Mouse (Mus musculus) limb, embryonic 12.5 days (tissue): ENCODE data around the gene Gal3st2b. TPM values are rescaled to one million over a fixed set of nuclear protein-coding genes. Genes with fewer than 3 reads are reported as not detected.
"Not testable (repeated sequence)": the region's sequence is repeated elsewhere in the genome, so short reads cannot be mapped to it uniquely, and the experiment has no call there.

ENCODE experiments used
- ATAC-seq: fragments of 200-750 bp; cut with Nextera tagmentation; 2 replicates; pipeline ENCODE4 v1.8.0; 2017; ENCODE audit warnings: low read depth, moderate TSS enrichment; ENCODE audit not compliant: insufficient number of reproducible peaks, insufficient read depth, low FRiP score, low TSS enrichment
- H3K27ac ChIP-seq: fragments of 300-500 bp; sonication (generic); 2 replicates; pipeline ENCODE4 v1.5.1; 2016; ENCODE audit warnings: mild to moderate bottlenecking, moderate library complexity
- H3K27me3 ChIP-seq: fragments of 300-500 bp; sonication (generic); 2 replicates; pipeline ENCODE4 v1.6.1; 2016; ENCODE audit warnings: mild to moderate bottlenecking, moderate library complexity
- H3K36me3 ChIP-seq: fragments of 300-500 bp; sonication (generic); 2 replicates; pipeline ENCODE4 v1.6.1; 2016; ENCODE audit warnings: mild to moderate bottlenecking, moderate library complexity
- H3K4me1 ChIP-seq: fragments of 300-500 bp; sonication (generic); replicated peaks from 2 replicates; pipeline ENCODE4 v1.6.1; 2016
- H3K4me2 ChIP-seq: fragments of 300-500 bp; sonication (generic); 2 replicates; pipeline ENCODE4 v1.6.1; 2016; ENCODE audit warnings: mild to moderate bottlenecking, moderate library complexity
- H3K4me3 ChIP-seq: fragments of 300-500 bp; sonication (generic); replicated peaks from 2 replicates; pipeline ENCODE4 v1.5.1; 2016; ENCODE audit warnings: mild to moderate bottlenecking
- H3K9ac ChIP-seq: fragments of 300-500 bp; sonication (generic); replicated peaks from 2 replicates; pipeline ENCODE4 v1.6.1; 2016; ENCODE audit warnings: mild to moderate bottlenecking, moderate library complexity
- H3K9me3 ChIP-seq: fragments of 300-500 bp; sonication (generic); 2 replicates; pipeline ENCODE4 v1.6.1; 2016; ENCODE audit warnings: mild to moderate bottlenecking, moderate library complexity
- WGBS: fragments of 180-500 bp; shearing (Covaris S2); methylation state at CpG from one replicate; pipeline ENCODE4 v1.1.7; 2016; 5-methylcytosine and 5-hydroxymethylcytosine counted together
- polyA plus RNA-seq: library from polyadenylated mRNA; unstranded; fragments of >200 nt; fragmentation: Nextera tagmentation; extraction: Ambion mirVana; gene quantifications from 2 replicates; pipeline ENCODE4 v1.2.1, GENCODE M21; 2016

The Gal3st2b gene
- polyA plus RNA-seq, 1 experiment from 2014 or later: not detected

DNA sequence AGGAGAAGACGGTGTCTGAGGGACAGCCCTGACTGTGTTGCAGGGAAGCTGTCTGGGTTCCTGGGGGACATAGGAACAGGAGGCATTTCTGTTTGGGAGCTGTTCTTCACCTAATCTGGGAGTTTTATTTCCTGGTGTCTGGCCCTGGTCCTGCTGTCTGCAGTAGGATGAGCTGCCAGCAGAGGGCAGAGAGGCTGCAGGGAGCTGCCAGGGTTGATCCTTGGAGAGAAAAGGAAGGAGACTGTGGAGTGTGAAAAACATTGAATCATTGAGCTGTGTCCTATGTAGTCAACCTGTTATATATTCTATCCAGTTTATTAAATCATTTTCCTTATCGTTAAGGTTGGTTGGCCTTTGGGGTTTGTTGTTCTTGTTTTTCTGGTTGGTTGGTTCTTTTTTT lies 62.8 kb downstream of the Gal3st2b start:
- H3K36me3 ChIP-seq, H3K27me3 ChIP-seq, H3K4me3 ChIP-seq, H3K4me2 ChIP-seq, ATAC-seq, H3K27ac ChIP-seq, H3K4me1 ChIP-seq, H3K9me3 ChIP-seq, H3K9ac ChIP-seq: not testable (repeated sequence)
- no CpG with 5 or more reads among the region's 2 CpGs for WGBS

DNA sequence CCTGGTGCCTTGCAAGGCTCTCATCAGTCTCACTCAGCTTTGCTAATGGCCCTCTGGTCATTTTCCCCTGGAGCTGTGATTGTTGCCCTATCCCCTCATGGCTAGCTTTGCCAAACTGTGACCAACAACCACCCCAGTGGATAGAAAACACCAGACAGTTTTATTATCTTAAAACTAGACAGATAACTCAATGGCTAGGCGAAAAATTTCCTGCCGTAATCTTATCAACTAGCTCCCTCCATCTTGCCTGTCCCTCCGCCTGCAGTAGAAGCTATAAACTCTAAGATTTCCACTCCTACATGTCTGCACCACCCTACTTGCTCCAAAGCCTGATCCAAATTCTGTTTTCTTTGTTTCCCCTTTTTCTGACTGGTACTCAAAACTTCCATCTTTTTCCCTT lies 68.1 kb downstream of the Gal3st2b start:
- Histone ChIP-seq H3K9me3 (no peaks in the 10 kb centered on the region), H3K36me3 (no peaks in the 10 kb centered on the region), H3K27ac (no peak overlapping the region), H3K9ac (no peak overlapping the region), H3K27me3 (no peaks in the 10 kb centered on the region), H3K4me2 (no peak overlapping the region), H3K4me1 (no peaks in the 10 kb centered on the region), H3K4me3 (no peak overlapping the region)
- no peak for ATAC-seq
- 85% methylated on average over 3 of the region's 3 CpGs for WGBS

- H3K4me3 ChIP-seq: no peak overlapping the region
- no peaks in the 10 kb centered on the region for H3K36me3 ChIP-seq
- WGBS: 70% methylated on average over 3 of the region's 3 CpGs
Observed at GRCm38 (mm10) chr1:93988786-93989185, 70.7 kb downstream of the Gal3st2b start.

DNA sequence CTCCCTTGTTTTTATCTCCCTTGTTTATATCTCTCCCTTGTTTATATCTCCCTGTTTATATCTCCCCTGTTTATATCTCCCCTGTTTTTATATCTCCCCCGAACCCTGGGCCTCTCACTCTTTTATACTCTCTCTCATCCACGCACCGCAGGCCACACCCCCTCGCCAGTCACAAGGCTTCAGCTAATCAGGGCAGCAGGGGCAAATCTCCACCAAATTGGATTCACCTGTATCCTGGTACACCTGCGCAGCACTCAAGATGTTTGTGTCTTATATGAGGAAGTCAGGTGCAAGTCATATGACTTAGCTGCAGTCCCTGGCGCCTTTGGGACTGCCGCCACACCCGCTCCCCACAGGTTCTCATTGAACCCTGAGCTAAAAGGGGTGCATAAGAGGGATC lies 72.1 kb downstream of the Gal3st2b start, which contains the start of gene Gal3st2c:
Gene Gal3st2c (plus strand): TSS at position 301 of the 400 bp plus-strand sequence.
- H3K4me2 ChIP-seq, H3K27me3 ChIP-seq, H3K36me3 ChIP-seq, H3K9me3 ChIP-seq, H3K4me3 ChIP-seq, ATAC-seq, H3K27ac ChIP-seq, H3K4me1 ChIP-seq, H3K9ac ChIP-seq: not testable (repeated sequence)
- 81% methylated on average over 8 of the region's 8 CpGs for WGBS

More at GRCm38 (mm10) chr1:93988786-93989185, 70.7 kb downstream of the Gal3st2b start:
- Histone ChIP-seq H3K4me1 (no peaks in the 10 kb centered on the region), H3K27ac (no peak overlapping the region), H3K27me3 (no peaks in the 10 kb centered on the region), H3K9me3 (no peaks in the 10 kb centered on the region), H3K9ac (no peak overlapping the region), H3K4me2 (no peak overlapping the region)
- ATAC-seq: no peak

DNA sequence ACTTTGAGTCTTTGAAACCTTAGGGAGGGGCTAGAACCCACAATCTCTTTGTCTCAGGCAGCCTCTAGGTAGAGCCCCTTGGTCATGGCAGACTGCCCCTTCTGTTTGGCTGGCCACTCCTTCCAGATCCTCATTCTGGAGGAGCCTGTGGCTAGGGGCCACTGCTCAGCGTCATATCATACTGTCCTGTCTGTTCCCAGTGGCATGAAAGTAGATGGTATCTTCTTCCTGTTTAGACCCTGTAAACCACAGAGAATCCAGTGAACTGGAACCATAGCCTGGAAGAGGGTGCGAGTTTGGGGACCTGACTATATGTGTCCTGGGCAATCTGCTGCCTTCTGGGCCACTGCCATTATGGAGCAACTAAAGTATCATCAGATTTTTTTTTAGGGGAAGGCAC lies 73.0 kb downstream of the Gal3st2b start:
- not testable (repeated sequence) for H3K4me1 ChIP-seq, H3K9me3 ChIP-seq, ATAC-seq, H3K27me3 ChIP-seq, H3K4me3 ChIP-seq, H3K4me2 ChIP-seq, H3K9ac ChIP-seq, H3K27ac ChIP-seq, H3K36me3 ChIP-seq
- 82% methylated on average over 2 of the region's 2 CpGs for WGBS

DNA sequence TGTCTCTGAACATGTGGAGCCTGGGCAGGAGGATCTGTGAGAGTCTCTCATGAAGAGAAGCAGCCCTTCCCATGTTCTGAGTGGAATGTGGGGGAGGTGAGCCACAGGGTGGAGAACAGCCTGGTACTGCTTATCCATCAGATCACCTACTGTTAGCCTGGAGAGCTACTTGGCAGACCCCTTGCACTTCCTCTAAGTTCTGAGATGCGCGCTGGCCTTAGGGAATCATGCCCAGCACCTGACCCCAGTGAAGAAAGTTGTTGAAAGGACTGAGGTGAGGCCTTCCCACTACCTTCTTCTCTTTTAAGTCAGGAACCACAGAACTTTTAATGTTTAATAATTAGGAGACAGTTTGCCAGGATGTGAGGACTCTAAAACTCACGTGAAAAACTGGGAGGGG lies 73.4 kb downstream of the Gal3st2b start:
- H3K4me1 ChIP-seq, H3K4me2 ChIP-seq, H3K27ac ChIP-seq, H3K27me3 ChIP-seq, H3K36me3 ChIP-seq, H3K9ac ChIP-seq, H3K9me3 ChIP-seq, H3K4me3 ChIP-seq, ATAC-seq: not testable (repeated sequence)
- WGBS: 81% methylated on average over 3 of the region's 3 CpGs

Other genes starting within 250 kb of the Gal3st2b start
- gene Bok, start 232.7 kb upstream of the Gal3st2b start, polyA plus RNA-seq: 32.2 and 38.7 TPM in 2 replicates
- gene Atg4b, start 166.8 kb upstream of the Gal3st2b start, polyA plus RNA-seq: 89.2 and 103 TPM in 2 replicates
- 52.8 and 53.1 TPM in 2 replicates for gene Thap4, start 163.4 kb upstream of the Gal3st2b start, polyA plus RNA-seq
- gene Dtymk, start 116.4 kb upstream of the Gal3st2b start, polyA plus RNA-seq: 278 and 281 TPM in 2 replicates
- gene Ing5, start 114.3 kb upstream of the Gal3st2b start, polyA plus RNA-seq: 16.8 and 17.9 TPM in 2 replicates
- gene D2hgdh, start 93.4 kb upstream of the Gal3st2b start, polyA plus RNA-seq: 16.2 and 17.9 TPM in 2 replicates
- gene Gal3st2, start 57.0 kb upstream of the Gal3st2b start, polyA plus RNA-seq: 0.31 and 0.64 TPM in 2 replicates
- gene Gal3st2c, start 72.2 kb downstream of the Gal3st2b start, polyA plus RNA-seq: not detected in 2 replicates
- not detected in 2 replicates for gene Neu4, start 102.1 kb downstream of the Gal3st2b start, polyA plus RNA-seq
- not detected in 2 replicates for gene Pdcd1, start 134.2 kb downstream of the Gal3st2b start, polyA plus RNA-seq